Mouse (Mus musculus): ENCODE measurements at regions not wholly inside any gene's neighbourhood (a gene's known extent, or its start where the extent isn't known, plus 50 kb on each side); places are given as distances from the start of the nearest gene placed in this dataset.

DNA sequence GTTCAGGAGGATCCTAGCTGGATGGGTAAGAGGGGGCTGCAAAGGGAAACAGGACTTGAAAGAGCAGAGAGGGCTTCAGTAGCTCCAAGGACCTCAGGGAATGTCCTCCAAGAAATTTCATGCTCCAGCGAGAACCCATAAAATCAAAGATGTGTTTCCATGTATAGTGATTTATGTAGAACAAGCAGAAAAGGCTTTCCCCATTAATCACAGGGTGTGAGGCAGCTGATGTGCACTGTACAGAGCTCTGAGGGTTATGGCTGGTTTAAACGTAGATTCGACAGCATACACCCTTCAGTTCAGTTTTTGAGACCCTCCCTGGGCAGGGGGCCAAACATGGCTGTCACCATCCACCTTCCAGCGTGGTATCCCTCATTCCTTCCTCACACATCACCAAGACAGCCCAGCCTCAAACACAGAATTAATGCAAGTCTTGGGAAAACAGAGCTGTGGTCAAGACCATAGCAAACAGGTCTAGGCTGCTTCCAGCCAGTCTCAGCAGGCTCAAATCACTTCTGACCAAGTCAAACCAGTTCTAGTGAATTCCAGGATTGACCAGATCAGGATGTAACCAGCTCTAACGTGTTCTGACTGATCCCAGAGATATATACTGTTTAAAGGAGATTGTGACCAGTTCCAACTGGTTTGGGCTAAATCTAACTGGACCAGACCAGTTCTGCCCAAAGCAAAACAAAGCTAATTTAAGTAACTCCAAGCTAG, 78.9 kb upstream of the Smad3 start:
- Histone ChIP-seq H3K27ac (ENCODE audit: low read length) (peak overlapping the region; percentile 83), H3K9ac (replicated peaks; ENCODE audit: low read length) (no peak overlapping the region), H3K4me3 (ENCODE audit: low read length) (no peak overlapping the region), H3K4me1 (ENCODE audit: insufficient read depth, low read length) (peaks cover 20% of the 10 kb centered on the region), H3K4me2 (replicated peaks; ENCODE audit: low read depth, low read length) (0 out of 2 replicates have a peak overlapping the region, but pooled peaks have one; percentile 7), H3K9me3 (ENCODE audit: low read length) (no peaks in the 10 kb centered on the region), H3K27me3 (ENCODE audit: insufficient read depth, low read length) (no peaks in the 10 kb centered on the region), H3K36me3 (ENCODE audit: insufficient read depth, low read length) (no peaks in the 10 kb centered on the region)
- WGBS: 13% methylated on average over 5 of the region's 5 CpGs
- peak; percentile 73 for ATAC-seq (ENCODE audit: low FRiP score, low TSS enrichment)

GRCm38 (mm10) chr9:63836036-63836435, 78.2 kb upstream of the Smad3 start:
- Histone ChIP-seq H3K4me2 (replicated peaks; ENCODE audit: low read depth, low read length) (0 out of 2 replicates have a peak overlapping the region, but pooled peaks have one; percentile 7), H3K4me3 (ENCODE audit: low read length) (no peak overlapping the region), H3K9ac (replicated peaks; ENCODE audit: low read length) (no peak overlapping the region), H3K36me3 (ENCODE audit: insufficient read depth, low read length) (no peaks in the 10 kb centered on the region), H3K4me1 (ENCODE audit: insufficient read depth, low read length) (peaks cover 20% of the 10 kb centered on the region), H3K9me3 (ENCODE audit: low read length) (no peaks in the 10 kb centered on the region), H3K27me3 (ENCODE audit: insufficient read depth, low read length) (no peaks in the 10 kb centered on the region), H3K27ac (ENCODE audit: low read length) (peak overlapping the region; percentile 83)
- WGBS: 32% methylated on average over 11 of the region's 11 CpGs
- no peak for ATAC-seq (ENCODE audit: low FRiP score, low TSS enrichment)

- Histone ChIP-seq H3K4me1 (ENCODE audit: insufficient read depth, low read length) (peaks cover 20% of the 10 kb centered on the region), H3K27me3 (ENCODE audit: insufficient read depth, low read length) (no peaks in the 10 kb centered on the region), H3K9ac (replicated peaks; ENCODE audit: low read length) (no peak overlapping the region), H3K4me2 (replicated peaks; ENCODE audit: low read depth, low read length) (no peak overlapping the region), H3K9me3 (ENCODE audit: low read length) (no peaks in the 10 kb centered on the region), H3K4me3 (ENCODE audit: low read length) (no peak overlapping the region), H3K36me3 (ENCODE audit: insufficient read depth, low read length) (no peaks in the 10 kb centered on the region), H3K27ac (ENCODE audit: low read length) (no peak overlapping the region)
- WGBS: 45% methylated on average over 3 of the region's 3 CpGs
- ATAC-seq (ENCODE audit: low FRiP score, low TSS enrichment): no peak
Measured at GRCm38 (mm10) chr9:63834416-63834815, 76.6 kb upstream of the Smad3 start.

GRCm38 (mm10) chr9:63818163-63818562, 60.4 kb upstream of the Smad3 start:
- H3K36me3 ChIP-seq (ENCODE audit: insufficient read depth, low read length): no peaks in the 10 kb centered on the region
- H3K9me3 ChIP-seq (ENCODE audit: low read length): no peaks in the 10 kb centered on the region
- H3K9ac ChIP-seq (replicated peaks; ENCODE audit: low read length): no peak overlapping the region
- no peak overlapping the region for H3K4me3 ChIP-seq (ENCODE audit: low read length)
- WGBS: 87% methylated on average over 3 of the region's 3 CpGs
- ATAC-seq (ENCODE audit: low FRiP score, low TSS enrichment): no peak
- H3K4me2 ChIP-seq (replicated peaks; ENCODE audit: low read depth, low read length): no peak overlapping the region
- no peak overlapping the region for H3K27ac ChIP-seq (ENCODE audit: low read length)
- H3K27me3 ChIP-seq (ENCODE audit: insufficient read depth, low read length): no peaks in the 10 kb centered on the region
- no peaks in the 10 kb centered on the region for H3K4me1 ChIP-seq (ENCODE audit: insufficient read depth, low read length)

DNA sequence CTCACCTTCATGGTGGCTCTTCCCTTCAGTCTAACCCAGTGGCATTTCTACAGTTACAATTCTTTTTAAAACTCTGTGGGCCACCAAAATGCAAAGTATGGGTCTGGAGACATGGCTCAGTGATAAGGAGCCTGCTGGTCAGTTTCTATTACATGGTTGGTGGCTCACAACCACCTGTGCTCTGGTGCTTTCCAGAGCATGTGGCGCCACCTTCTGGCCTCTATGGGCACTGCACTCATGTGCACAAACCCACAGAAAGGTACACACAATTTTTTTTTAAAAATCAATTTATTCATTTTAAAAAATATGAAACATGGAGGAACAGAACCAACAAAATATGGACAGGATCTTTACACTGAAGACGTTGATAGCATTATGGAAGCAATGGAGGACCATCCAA, 58.7 kb upstream of the Smad3 start:
- Histone ChIP-seq H3K4me3 (ENCODE audit: low read length) (no peak overlapping the region), H3K36me3 (ENCODE audit: insufficient read depth, low read length) (no peaks in the 10 kb centered on the region), H3K9ac (replicated peaks; ENCODE audit: low read length) (no peak overlapping the region), H3K4me2 (replicated peaks; ENCODE audit: low read depth, low read length) (no peak overlapping the region), H3K4me1 (ENCODE audit: insufficient read depth, low read length) (no peaks in the 10 kb centered on the region), H3K27me3 (ENCODE audit: insufficient read depth, low read length) (no peaks in the 10 kb centered on the region), H3K27ac (ENCODE audit: low read length) (no peak overlapping the region), H3K9me3 (ENCODE audit: low read length) (no peaks in the 10 kb centered on the region)
- 65% methylated on average over 2 of the region's 2 CpGs for WGBS
- no peak for ATAC-seq (ENCODE audit: low FRiP score, low TSS enrichment)

DNA sequence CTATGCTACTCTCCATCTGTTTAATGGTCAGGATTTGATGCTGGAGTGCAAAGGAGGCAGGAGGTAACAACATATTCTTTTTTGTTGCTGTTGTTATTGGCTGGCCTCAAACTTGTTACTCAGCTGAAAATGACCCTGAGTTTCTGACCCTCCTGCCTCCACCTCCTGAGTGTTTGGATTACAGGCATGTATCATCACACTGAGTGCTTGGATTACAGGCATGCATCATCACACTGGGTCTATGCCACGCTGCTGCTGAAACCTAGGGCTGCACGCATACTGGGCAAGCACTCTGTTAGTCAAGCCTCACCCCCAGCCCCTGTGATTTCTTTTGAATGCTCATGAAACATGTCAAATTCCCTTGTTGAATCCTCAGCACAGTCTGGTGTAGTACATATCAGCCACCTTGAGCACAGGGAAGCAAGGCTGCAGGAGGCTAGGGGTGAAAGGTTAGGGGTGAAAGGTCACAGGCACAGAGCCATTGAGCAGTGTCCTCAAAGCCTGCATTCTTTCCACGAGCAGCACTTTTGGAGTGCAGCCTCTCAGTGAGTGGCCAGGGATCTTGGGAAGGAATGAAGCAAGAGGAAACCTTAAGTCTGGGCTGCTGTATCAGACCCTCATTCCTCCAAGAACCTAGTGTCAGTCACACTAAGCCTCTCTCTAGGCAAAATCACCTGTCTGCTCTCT, 52.2 kb upstream of the Smad3 start:
- ATAC-seq (ENCODE audit: low FRiP score, low TSS enrichment): 0 out of 2 replicates have a peak, but pooled peaks have one; percentile 15
- Histone ChIP-seq H3K36me3 (ENCODE audit: insufficient read depth, low read length) (no peaks in the 10 kb centered on the region), H3K9me3 (ENCODE audit: low read length) (no peaks in the 10 kb centered on the region), H3K9ac (replicated peaks; ENCODE audit: low read length) (no peak overlapping the region), H3K4me2 (replicated peaks; ENCODE audit: low read depth, low read length) (no peak overlapping the region), H3K4me1 (ENCODE audit: insufficient read depth, low read length) (no peaks in the 10 kb centered on the region), H3K4me3 (ENCODE audit: low read length) (no peak overlapping the region), H3K27ac (ENCODE audit: low read length) (no peak overlapping the region), H3K27me3 (ENCODE audit: insufficient read depth, low read length) (no peaks in the 10 kb centered on the region)
- 32% methylated on average over 3 of the region's 3 CpGs for WGBS

Data from kidney, embryonic 16.5 days (tissue).